Mouse (Mus musculus): ENCODE data around the gene Olfr169. TPM values are rescaled to one million over a fixed set of nuclear protein-coding genes. Genes with fewer than 3 reads are reported as not detected.
"Not testable (repeated sequence)": the region's sequence is repeated elsewhere in the genome, so short reads cannot be mapped to it uniquely, and the experiment has no call there.

The Olfr169 gene
- not detected in 2 replicates for polyA plus RNA-seq (2011; ENCODE audit: insufficient read depth, insufficient read length, low replicate concordance, missing spikeins)

GRCm38 (mm10) chr16:19571709-19572108 is at the start of gene Olfr169:
TSS of gene Olfr169 (minus strand) at chr16:19571809.
- WGBS: 85% methylated on average over 2 of the region's 2 CpGs
- not testable (repeated sequence) for H3K4me3 ChIP-seq (replicated peaks; ENCODE audit: control insufficient read depth, low read depth, low read length); H3K27ac ChIP-seq (ENCODE audit: control insufficient read depth, insufficient read depth, low read depth, low read length, poor library complexity); H3K4me1 ChIP-seq (ENCODE audit: control insufficient read depth, insufficient read depth, low read length)

- WGBS: 87% methylated on average over 2 of the region's 2 CpGs
- H3K27ac ChIP-seq (ENCODE audit: control insufficient read depth, insufficient read depth, low read depth, low read length, poor library complexity); H3K4me3 ChIP-seq (replicated peaks; ENCODE audit: control insufficient read depth, low read depth, low read length); H3K4me1 ChIP-seq (ENCODE audit: control insufficient read depth, insufficient read depth, low read length): not testable (repeated sequence)
Measured at GRCm38 (mm10) chr16:19611782-19612181, 40.2 kb upstream of the Olfr169 start, which contains the start of gene Olfr170. TSS of gene Olfr170 (minus strand) at chr16:19611882.

GRCm38 (mm10) chr16:19603166-19603565 is 31.6 kb upstream of the Olfr169 start:
- no peaks in the 10 kb centered on the region for H3K4me1 ChIP-seq (ENCODE audit: control insufficient read depth, insufficient read depth, low read length)
- H3K4me3 ChIP-seq (replicated peaks; ENCODE audit: control insufficient read depth, low read depth, low read length): no peak overlapping the region
- 34% methylated on average over 2 of the region's 2 CpGs for WGBS

GRCm38 (mm10) chr16:19553429-19553828 is 18.2 kb downstream of the Olfr169 start:
- H3K27ac ChIP-seq (ENCODE audit: control insufficient read depth, insufficient read depth, low read depth, low read length, poor library complexity); H3K4me3 ChIP-seq (replicated peaks; ENCODE audit: control insufficient read depth, low read depth, low read length); H3K4me1 ChIP-seq (ENCODE audit: control insufficient read depth, insufficient read depth, low read length): not testable (repeated sequence)
- 86% methylated on average over 7 of the region's 7 CpGs for WGBS

More at GRCm38 (mm10) chr16:19603166-19603565, 31.6 kb upstream of the Olfr169 start:
- H3K27ac ChIP-seq (ENCODE audit: control insufficient read depth, insufficient read depth, low read depth, low read length, poor library complexity): no peak overlapping the region
- TF ChIP-seq CTCF (IDR thresholded peaks at IDR 0.05; ENCODE audit: control insufficient read depth, insufficient read depth, low read length): no peak
- TF ChIP-seq POLR2A (IDR thresholded peaks at IDR 0.05; ENCODE audit: borderline replicate concordance, control insufficient read depth, low read depth, low read length): no peak

- not testable (repeated sequence) for H3K27ac ChIP-seq (ENCODE audit: control insufficient read depth, insufficient read depth, low read depth, low read length, poor library complexity)
Measured at GRCm38 (mm10) chr16:19552246-19552645, 19.4 kb downstream of the Olfr169 start.

GRCm38 (mm10) chr16:19535455-19535854 is 36.2 kb downstream of the Olfr169 start, which contains the start of gene Olfr168:
TSS of gene Olfr168 (minus strand) at chr16:19535555.
- Histone ChIP-seq H3K4me1 (ENCODE audit: control insufficient read depth, insufficient read depth, low read length) (no peaks in the 10 kb centered on the region), H3K4me3 (replicated peaks; ENCODE audit: control insufficient read depth, low read depth, low read length) (no peak within 1 kb of the TSS), H3K27ac (ENCODE audit: control insufficient read depth, insufficient read depth, low read depth, low read length, poor library complexity) (no peak within 1 kb of the TSS)
- TF ChIP-seq POLR2A (IDR thresholded peaks at IDR 0.05; ENCODE audit: borderline replicate concordance, control insufficient read depth, low read depth, low read length): no peak
- TF ChIP-seq CTCF (IDR thresholded peaks at IDR 0.05; ENCODE audit: control insufficient read depth, insufficient read depth, low read length): no peak

More at GRCm38 (mm10) chr16:19552246-19552645, 19.4 kb downstream of the Olfr169 start:
- H3K4me3 ChIP-seq (replicated peaks; ENCODE audit: control insufficient read depth, low read depth, low read length); H3K4me1 ChIP-seq (ENCODE audit: control insufficient read depth, insufficient read depth, low read length): not testable (repeated sequence)
- 85% methylated on average over 3 of the region's 3 CpGs for WGBS

- no peak within 1 kb of the TSS for H3K27ac ChIP-seq (ENCODE audit: control insufficient read depth, insufficient read depth, low read depth, low read length, poor library complexity)
- no peak within 1 kb of the TSS for H3K4me3 ChIP-seq (replicated peaks; ENCODE audit: control insufficient read depth, low read depth, low read length)
- no peaks in the 10 kb centered on the region for H3K4me1 ChIP-seq (ENCODE audit: control insufficient read depth, insufficient read depth, low read length)
- TF ChIP-seq CTCF (IDR thresholded peaks at IDR 0.05; ENCODE audit: control insufficient read depth, insufficient read depth, low read length) (no peak), POLR2A (IDR thresholded peaks at IDR 0.05; ENCODE audit: borderline replicate concordance, control insufficient read depth, low read depth, low read length) (no peak)
- WGBS: 86% methylated on average over 2 of the region's 2 CpGs
Measured at GRCm38 (mm10) chr16:19522166-19522565, 49.4 kb downstream of the Olfr169 start, which contains the start of gene Olfr167. TSS of gene Olfr167 (minus strand) at chr16:19522266.

Other genes with a start within 250 kb of the Olfr169 start
- not detected in 2 replicates for gene Olfr165, start 148.7 kb downstream of the Olfr169 start, polyA plus RNA-seq (2011; ENCODE audit: insufficient read depth, insufficient read length, low replicate concordance, missing spikeins)
- gene Olfr166, start 88.1 kb downstream of the Olfr169 start, polyA plus RNA-seq (2011; ENCODE audit: insufficient read depth, insufficient read length, low replicate concordance, missing spikeins): not detected in 2 replicates
- gene Olfr167, start 49.5 kb downstream of the Olfr169 start, polyA plus RNA-seq (2011; ENCODE audit: insufficient read depth, insufficient read length, low replicate concordance, missing spikeins): 0.20 TPM in 1 of 2 replicates, not detected in the other
- not detected in 2 replicates for gene Olfr168, start 36.3 kb downstream of the Olfr169 start, polyA plus RNA-seq (2011; ENCODE audit: insufficient read depth, insufficient read length, low replicate concordance, missing spikeins)
- not detected in 2 replicates for gene Olfr170, start 40.1 kb upstream of the Olfr169 start, polyA plus RNA-seq (2011; ENCODE audit: insufficient read depth, insufficient read length, low replicate concordance, missing spikeins)
- not detected in 2 replicates for gene Olfr171, start 58.1 kb upstream of the Olfr169 start, polyA plus RNA-seq (2011; ENCODE audit: insufficient read depth, insufficient read length, low replicate concordance, missing spikeins)
- gene Lamp3, start 134.6 kb upstream of the Olfr169 start, polyA plus RNA-seq (2011; ENCODE audit: insufficient read depth, insufficient read length, low replicate concordance, missing spikeins): not detected in 2 replicates
- 3.3 and 7.9 TPM in 2 replicates for gene B3gnt5, start 188.4 kb upstream of the Olfr169 start, polyA plus RNA-seq (2011; ENCODE audit: insufficient read depth, insufficient read length, low replicate concordance, missing spikeins)